Mouse (Mus musculus): ENCODE measurements at regions not wholly inside any gene's neighbourhood (a gene's known extent, or its start where the extent isn't known, plus 50 kb on each side); places are given as distances from the start of the nearest gene placed in this dataset.

DNA sequence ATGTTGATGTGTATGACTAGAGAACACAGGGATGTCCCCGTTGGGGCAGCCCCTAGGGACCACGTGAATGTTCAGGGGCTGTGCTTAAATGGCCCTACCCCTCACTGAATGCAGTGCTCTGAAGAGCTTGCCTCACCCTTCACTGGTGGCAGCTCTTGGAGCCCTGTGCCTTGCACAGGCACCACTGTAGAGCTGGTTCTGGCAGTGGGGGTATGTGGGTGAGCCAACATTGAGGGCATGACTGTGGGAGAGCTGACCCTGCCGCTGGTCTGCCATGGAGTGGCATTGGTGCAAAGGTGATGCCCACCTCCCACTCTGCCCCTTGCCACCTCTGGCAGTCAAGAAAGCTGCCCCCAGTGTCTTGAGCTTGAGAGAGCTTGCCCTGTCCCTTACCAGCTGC, 69.6 kb upstream of the Tdrd3 start:
- no peak for DNase-seq (ENCODE audit: low spot score)

DNA sequence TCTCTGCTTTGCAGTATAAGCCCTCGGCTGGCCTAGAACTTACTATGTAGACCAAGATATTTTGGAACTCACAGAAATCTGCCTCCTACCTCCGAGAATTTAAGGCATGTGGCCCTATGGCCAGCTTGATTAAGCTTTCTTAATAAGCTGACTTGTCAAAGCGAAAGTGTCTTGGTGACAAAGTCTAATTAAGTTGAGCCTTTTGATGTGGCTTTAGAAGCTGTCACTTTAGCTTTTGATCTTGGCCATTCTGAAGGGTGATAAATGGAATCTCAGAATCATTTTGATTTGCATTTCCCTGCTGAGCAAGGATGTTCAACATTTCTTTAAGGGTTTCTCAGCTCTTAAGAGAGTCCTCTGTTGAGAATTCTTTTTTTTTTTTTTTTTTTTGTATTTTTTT, 67.6 kb upstream of the Tdrd3 start:
- DNase-seq (ENCODE audit: low spot score) = no peak

DNA sequence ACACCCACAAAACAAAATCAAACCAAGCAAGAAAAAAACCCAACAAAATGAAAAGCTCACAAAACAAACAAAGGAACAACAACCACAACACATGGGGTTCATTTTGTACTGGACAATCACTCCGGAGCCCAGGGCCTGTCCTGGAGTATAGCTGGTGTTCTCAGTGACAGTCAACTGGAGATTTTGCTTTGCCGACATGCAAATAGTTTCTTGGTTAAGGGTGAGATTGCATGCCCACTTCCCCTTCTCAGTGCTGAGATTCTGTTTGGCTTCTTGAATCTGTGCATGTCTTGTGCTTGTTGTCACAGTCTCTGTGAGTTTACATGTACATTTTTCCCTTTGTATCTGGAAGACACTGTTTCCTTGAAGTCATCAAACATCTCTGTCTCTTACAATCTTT, 50.6 kb upstream of the Tdrd3 start:
- no peak for DNase-seq (ENCODE audit: low spot score)
